Mouse (Mus musculus): ENCODE data around the gene Mllt6. TPM values are rescaled to one million over a fixed set of nuclear protein-coding genes. Genes with fewer than 3 reads are reported as not detected.
"Not testable (repeated sequence)": the region's sequence is repeated elsewhere in the genome, so short reads cannot be mapped to it uniquely, and the experiment has no call there.

Gene Mllt6
- total RNA-seq, 2 experiments from 2014 or later = 42.4 to 44.0 TPM

DNA sequence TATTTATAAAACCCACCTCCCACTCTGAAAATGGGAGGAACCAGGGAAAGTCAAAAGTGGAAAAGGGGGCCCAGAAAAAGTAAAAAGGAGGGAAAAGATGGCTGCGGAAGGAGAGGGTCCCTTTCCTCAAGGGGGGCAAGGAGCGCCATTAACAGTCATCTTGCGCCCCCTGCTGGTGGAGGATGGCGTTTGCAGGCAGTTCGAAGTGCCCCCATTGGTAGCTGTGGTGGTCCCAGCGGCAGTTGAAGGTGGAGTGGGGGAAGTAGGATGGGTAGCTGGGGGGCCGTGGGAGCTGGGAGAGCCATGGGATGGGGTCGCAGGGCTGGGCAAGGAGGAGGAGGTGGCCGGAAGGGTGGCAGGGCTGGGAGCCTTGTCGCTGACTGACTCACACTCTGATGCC lies 26.6 kb downstream of the Mllt6 start:
- peak in 1 of 2 experiments; percentile 73 for DNase-seq (ENCODE audit: low spot score in 2 of 2)

DNA sequence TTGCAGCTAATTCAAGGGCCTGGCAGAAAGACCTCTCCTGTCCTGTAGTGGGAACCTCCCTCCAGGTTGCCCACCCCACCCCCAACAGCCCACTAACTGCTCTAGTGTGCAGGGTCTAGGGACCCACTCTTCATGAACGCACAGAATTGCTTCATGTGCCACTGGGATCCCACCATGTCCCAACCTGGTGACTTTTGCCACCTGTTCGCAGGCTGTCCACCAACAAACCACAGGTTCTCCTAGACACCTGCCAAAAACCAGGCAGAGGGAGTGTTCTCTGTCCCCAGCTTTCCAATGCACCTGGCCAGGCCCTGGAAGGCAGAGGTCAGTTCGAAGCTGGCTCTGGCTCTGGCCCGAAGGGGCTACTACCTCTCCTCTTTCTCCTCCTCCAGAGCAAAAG lies 31.2 kb downstream of the Mllt6 start:
- no peak for DNase-seq (ENCODE audit: low spot score in 2 of 2)

DNA sequence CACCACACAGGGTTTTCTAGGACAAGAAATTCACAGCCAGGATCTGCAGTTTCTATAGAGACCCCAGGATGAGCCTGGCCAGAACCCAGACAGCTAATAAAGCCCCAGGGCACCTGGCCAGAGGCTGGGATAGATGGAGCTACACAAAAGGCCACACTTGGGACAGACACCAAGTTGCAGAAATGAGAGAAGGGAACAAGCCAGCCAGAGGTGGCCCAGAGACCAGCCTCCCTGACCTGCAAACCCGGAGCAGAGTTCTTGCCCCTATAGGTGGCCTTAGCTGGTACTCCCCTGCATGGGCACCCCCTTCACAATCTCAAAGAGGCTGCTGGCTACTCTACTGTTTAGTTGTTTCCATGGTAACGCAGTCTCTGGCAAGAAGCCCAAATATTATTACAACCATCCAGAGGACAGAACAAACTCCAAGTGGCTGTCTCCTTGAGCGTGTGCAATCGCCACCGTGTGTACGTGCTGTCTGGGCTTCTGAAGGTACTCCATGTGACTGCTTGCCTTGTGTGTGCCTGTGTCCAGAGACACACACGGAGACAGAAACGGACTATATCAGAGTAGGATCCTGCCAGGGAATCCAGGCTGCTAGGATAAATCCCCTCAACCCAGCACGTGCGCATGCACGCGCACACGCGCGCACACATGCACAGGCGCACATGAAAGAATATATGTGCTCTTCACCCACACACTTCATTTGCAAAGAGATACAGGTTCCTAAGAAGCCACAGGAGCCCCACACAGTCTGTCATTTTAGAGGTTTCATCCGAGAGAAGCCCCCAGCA lies 31.9 kb downstream of the Mllt6 start:
- no peak for DNase-seq (ENCODE audit: low spot score in 2 of 2)

DNA sequence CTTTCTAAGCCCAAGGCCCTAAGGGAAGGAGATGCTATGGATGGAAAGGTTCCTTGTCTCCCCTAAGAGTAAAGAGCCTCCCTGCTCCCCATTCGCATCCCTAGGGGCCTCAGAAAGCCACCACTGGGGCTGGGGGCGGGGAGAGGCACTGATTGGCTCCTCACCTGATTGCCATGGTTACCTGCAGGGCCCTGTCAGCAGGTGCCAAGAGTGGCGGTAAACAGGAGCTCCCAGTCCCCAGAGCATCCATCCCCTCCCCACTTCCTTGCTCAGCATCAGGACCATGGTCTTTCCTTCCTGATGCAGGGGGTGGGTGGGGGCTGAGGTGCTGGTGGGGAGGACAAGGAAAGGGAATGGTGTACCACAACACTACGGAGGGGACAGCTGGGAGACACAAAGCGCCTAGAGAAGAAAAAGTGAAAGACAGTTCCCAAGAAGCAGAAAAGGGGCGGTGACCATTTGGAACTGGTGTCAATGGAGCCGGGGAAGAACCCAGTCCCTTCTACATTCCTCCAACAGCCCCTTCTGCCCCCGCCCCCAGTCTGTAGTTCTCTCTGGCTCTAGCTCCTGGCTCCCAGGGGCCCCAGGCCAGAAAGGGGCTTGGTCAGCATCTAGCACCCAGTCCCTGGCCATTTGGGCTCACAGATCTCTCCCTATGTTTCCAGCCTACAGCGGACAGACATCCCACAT lies 32.6 kb downstream of the Mllt6 start:
- no peak for DNase-seq (ENCODE audit: low spot score in 2 of 2)

DNA sequence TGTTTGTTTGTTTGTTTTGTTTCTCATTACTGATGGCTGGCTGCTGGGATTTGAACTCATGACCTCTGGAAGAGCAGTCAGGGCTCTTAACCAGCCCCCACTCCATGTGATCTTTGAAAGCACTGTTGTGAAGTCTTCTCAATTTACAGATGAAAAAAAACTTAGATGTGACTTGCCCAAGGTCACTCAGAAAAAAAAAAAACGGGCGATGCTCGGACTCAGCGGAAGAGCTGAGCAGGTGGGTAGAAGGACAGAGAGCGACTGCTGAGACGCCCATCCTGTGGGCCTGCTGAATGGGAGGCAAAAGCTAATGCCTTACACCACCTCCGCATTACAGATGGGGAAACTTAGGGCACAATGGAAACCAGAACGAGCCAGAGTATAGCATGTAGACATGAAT lies 33.5 kb downstream of the Mllt6 start:
- no peak for DNase-seq (ENCODE audit: low spot score in 2 of 2)

DNA sequence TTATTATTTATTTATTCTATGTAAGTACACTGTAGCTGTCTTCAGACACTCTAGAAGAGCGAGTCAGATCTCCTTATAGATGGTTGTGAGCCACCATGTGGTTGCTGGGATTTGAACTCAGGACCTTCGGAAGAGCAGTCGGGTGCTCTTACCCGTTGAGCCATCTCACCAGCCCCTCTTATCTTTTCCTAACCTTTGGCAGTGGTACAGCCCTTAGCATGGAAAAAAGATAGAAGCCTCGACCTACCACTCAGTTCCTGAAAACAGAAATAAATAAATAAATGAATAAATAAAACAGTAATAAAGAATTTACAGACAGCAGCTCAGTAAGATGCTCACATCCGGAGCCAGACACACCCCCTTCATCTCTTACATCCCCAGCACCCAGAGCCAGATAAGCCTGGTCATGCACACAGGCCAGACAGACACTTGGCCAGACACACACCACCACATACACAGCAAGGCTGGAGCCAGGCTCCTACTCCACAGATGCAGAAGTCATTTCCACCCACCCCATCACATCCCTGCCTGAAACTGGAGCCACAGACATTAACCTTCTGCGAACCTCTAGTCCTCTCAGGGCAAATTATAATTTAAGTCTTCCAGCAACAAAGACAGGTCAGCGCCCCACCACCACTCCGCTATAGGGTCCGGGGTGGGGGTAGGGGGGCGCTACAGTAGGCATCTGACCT lies 34.1 kb downstream of the Mllt6 start:
- DNase-seq (ENCODE audit: low spot score in 2 of 2) = no peak

DNA sequence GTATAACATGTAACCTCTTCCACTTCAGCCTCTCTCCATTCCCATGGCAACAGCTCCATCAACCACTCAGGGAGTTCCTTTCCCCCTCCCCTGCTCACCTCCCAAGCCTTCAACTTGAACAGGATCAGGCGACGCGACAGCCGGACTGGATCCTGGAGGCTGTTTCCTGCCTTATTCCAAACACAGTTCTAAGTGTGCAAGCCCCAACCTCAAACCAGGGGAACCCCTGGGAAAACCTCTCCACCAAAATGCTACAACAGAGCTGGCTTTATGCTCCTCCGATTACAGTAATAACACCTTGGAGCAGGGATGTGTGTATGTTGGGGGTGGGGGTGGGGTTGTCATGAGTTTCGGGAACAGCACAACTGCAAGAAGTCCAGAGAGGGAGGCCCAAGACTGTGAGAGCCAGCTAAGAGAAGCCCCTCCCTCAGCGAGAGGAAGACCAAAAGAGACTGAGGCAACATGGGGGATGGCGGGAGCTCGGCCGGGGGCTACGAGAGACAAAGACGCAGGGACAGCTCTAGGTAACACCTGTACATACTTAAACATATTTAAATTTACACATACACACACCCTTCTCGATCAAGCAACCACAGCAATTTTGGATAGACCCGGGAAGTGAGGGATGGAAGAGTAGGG lies 34.8 kb downstream of the Mllt6 start:
- no peak for DNase-seq (ENCODE audit: low spot score in 2 of 2)

DNA sequence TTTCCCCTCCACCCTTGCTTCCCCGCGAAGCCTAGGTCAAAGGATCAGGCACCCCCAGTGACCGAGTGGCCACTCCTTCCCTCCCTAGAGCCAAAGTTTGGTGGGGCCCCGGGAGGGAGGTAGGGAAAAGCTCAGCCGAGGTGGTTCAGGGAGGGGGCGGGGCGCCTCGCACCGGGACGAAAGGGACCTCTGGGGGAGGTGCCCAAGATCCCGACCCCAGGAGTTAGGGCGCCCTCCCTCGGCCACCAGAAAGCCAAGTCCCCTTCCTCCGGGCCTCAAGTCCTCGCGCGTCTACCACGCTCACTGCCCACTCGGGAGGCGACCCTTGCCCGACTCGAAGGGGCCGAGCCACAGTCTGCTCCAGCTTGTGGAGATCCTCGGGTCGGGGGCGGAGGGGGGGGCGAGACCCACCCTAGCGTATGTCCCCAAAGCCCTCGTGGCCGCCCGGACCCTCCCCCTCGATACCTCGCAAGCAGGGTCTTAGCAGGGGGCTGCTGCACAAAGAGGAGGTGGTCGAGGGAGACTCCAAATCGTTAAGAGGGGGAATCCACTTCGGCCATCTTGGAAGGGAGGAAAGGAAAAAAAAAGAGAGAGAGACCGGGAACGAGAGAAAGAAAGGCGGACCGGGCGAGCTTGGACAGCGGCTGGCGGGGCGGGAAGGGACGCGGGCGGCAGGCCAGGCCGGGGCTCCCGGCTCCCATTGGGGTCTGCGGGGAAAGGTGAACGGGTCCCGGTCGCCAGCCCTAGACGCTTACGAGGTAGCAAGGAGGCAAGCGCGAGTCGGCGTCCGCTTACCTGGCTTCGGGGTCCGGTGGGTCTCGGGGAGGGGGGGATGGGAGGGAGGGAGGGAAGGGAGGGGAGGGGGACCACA lies 35.8 kb downstream of the Mllt6 start:
- DNase-seq (ENCODE audit: low spot score in 2 of 2) = peak; percentile 74 to 78

DNA sequence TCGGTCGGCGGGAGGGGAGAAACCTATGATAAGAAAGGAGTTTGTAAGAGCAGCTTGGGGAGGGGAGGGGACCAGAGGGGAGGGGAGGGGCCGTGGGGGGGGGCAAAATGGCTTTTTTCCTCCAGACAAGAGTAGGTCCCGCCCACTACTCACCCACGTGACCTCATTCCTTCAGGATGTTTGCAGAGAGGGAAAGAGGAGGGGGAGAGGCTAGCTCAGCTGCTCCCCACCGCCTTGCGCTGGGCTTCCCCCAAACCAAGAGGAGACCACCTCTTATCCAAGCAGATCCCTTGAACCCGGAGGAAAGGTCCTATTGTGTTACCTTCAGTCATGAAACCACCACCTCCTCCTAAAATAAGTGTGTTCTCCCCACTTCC lies 36.4 kb downstream of the Mllt6 start:
- peak; percentile 72 to 76 for DNase-seq (ENCODE audit: low spot score in 2 of 2)

DNA sequence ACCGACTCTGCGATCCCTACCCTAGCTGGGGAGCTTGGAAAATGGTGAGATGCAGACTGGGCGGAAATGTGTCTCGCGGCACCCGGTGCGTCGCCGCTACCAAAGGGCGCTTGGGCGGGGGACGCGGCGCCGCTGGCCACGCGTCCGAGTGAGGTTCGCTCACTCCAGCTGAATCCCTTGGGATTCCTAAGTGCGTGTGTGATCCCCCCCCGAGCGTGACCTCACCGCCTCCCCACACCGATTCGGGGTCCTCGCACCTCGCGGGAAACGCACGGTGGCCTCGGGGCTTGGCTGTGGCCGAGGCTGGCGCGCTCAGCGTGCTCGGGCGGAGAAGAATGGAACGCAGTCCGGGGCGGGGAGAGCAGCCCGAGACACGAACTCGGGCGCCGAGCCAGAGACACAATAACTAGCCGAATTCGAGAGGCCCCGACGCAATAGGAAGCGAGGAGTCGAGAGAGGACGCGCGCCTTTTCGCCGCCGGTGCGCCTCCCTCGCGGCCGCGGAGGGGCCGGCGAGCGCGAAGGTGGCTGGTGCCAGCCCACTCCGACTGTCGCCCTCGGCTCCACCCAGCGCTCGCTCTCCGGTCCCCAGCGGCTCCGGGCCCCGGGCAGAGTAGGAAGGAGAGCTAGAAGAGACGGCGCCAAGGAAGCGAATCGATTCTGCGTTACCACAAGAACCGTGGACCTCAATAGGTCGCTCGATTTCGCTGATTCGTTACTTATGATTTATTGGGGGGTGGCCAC lies 37.0 kb downstream of the Mllt6 start, which contains the start of gene Pcgf2:
TSS of gene Pcgf2 (minus strand) at position 495 of the 743 bp plus-strand sequence.
- peak; percentile 77 to 78 for DNase-seq (ENCODE audit: low spot score in 2 of 2)

DNA sequence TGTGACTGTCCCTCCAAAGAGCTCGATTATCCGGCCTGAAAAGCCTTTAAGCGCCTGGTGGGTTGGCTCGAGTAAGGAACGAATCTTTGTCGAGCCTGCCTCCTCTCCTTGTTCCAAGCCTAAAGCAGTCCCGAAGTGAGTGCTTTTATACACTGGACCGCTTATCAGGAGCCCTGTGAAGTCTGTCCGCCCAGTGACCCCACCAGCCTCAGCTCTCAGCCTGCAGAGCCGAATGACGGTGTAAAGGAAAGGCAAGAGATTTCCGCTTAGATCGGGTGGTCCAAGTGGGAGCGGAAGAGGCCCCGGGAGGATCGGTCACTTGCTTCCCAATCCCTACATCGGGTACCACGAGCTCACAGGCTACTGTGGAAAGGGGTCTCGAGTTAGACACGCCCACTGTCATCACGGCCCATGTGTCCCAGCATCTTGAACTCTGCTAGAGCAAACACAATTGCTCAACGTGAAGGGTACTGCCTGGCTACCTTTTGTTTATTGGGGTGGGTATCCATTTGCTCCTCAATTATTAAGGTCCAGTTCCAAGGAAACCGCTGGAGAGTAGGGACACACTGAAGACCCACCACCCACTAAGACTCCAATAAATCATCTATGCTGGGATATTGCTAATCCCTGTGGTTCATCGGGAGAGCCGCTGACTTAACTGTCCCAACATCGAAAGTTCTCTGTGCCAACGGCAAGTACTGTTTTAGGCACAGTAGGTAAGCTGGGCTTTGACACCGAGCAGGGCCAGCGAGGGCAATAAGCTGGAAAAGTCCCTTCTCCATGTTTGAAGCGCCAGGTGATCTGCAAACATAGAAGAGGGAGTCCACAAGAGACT lies 37.7 kb downstream of the Mllt6 start:
- no peak for DNase-seq (ENCODE audit: low spot score in 2 of 2)

DNA sequence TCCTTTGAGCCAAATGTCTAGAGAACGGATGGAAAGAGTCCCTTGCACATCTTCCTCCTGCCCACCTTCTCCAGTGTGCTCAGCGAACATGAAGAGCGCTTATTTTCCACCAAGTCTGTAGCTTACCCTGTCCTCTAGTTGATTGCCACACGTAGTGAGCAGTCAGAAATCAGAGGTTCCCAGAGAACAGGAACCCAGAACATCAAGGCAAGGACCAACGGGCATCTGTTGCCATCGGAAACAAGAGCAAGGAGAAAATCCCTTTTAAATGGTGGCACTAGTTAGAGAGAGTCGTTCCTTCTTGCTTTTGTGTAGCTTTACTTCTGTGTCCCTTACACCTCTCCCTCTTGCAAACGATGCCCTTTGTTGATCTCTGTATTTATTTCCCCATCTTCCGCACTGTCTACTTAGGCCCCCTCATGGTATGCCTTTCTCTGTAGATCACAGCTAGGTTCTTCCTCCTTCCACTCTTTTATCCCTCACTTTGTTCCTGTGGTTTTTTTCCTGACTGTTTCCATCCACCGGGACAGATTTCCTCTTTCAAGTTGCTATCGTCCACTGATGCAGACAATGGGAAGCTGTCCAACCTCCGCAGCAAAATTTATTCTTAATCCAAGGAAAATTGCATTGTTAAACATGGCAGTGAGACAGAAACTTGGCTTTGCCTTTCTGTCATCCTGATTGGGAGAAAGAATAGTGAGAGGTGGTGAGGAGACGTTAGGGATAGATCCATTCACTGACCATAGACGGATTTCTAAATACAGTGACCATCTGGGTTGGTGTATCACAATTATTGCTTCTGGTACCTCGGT lies 38.6 kb downstream of the Mllt6 start:
- DNase-seq (ENCODE audit: low spot score in 2 of 2) = no peak

DNA sequence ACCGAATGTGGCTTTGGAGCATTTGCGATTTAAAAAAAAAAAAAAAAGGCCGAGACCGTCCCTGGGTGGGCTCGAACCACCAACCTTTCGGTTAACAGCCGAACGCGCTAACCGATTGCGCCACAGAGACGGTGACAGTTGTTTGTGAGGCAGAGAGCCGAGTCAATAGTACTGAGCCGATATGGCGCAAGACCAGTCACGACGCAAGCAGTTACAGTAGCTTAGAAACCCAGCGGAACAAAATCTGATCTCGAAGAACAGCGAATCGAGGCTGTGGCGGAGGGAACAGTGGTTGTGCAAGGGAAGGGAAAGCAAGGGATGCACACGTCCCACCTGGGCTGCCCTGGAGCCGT lies 39.2 kb downstream of the Mllt6 start:
- peak; percentile 92 to 95 for DNase-seq (ENCODE audit: low spot score in 2 of 2)

DNA sequence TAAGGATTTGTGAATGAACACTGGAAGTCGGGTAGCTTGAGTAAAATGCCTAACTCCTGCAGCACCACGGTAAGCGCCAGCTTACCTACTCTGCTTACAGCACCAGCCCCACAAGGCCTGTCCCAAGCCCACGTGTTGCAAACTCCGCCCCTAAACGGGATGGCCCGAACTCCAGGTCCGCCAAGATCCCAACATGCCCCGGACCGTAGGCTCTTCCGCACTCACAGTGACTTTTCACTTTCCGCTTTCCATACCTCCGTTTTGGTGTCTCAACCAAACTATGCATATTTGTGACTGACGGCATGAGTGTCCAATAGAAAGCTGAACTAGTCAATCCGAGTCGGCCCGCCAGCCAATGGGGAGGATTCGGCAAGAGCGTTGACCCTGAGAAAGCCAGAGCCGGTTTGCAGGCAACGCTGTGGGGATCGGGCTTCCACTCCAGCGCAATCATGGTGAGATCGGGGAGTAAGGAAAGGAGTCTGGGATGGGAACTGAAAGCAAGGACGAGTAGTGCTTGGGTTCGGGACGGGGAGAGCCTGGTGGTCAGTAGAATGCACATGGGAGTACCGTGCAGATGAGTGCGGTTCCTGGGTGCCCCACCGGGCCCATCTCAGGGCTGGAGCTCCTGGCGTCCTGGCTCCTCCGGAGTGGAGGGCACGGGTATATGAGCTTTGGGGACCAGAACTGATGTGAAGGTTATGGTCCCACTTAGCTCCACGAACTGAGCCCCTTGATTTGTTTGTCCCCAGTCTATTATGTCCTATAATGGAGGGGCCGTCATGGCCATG lies 40.0 kb downstream of the Mllt6 start, which contains the start of gene Psmb3:
TSS of gene Psmb3 (plus strand) at position 361 of the 788 bp plus-strand sequence.
- peak; percentile 92 to 93 for DNase-seq (ENCODE audit: low spot score in 2 of 2)

DNA sequence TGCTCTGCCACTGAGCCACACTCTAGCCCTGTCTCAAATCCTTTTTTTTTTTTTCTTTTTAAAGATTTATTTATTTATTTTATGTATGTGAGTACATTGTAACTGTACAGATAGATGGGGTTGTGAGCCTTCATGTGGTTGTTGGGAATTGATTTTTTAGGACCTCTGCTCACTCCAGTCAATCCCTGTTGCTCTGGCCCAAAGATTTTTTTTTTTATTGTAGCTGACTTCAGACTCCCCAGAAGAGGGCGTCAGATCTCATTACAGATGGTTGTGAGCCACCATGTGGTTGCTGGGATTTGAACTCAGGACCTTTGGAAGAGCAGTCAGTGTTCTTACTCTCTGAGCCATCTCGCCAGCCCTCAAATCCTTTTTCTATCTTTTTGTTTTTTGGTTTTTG lies 46.9 kb downstream of the Mllt6 start:
- not testable (repeated sequence) for DNase-seq (ENCODE audit: low spot score in 2 of 2)

DNA sequence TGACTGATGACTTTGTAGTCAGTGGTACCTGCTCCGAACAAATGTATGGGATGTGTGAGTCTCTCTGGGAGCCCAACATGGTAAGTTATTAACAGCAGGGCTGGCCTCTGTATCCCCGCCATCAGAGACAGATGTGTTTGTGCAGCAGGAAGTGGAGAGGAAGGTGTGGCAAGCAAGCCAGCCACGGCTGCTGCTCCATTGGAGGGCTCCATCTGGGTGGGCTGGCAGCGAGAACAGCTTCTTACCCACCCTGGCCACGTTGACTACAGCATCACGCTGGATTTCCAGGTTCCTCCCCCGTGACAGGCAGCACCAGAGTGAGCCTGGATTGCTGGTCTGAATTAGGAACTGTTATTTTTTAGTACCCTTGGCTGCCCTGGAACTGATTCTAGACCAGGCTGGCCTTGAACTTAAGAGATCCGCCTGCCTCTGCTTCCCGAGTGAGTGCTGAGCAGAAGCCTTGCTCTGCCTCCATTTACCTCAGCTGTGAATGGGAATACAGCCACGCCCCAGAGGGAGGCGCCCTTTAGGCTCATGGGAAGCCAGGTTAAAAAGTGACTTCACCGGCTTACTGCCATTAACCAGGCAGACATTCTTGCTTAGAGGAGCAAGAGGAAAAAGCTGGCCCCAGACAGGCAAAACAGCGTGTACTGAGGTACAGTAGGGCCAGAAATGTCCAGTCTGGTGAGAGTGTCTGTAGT lies 48.1 kb downstream of the Mllt6 start:
- no peak for DNase-seq (ENCODE audit: low spot score in 2 of 2)

DNA sequence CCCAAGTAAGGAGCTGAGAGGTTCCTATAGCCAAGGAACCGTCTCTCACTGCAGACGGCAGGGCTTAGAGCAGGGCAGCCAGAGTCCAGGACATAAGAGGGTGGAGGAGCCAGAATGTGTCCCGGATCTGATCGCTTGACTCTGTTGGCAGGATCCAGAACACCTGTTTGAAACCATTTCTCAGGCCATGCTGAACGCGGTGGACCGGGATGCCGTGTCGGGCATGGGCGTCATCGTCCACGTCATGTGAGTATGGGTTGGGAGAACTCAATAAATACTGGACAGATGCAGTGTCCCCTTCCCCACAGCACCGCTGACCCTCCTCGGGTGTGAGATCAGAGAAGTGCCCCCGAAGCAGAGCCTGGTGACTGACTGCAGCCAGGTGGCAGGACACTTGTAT lies 49.1 kb downstream of the Mllt6 start:
- no peak for DNase-seq (ENCODE audit: low spot score in 2 of 2)
